Comparison of ENCODE assay signal across 31 mouse cellular contexts in genomic region chr7:28761907-28762306, GRCm38 (mm10). TPM values are rescaled to one million over a fixed set of nuclear protein-coding genes. Genes with fewer than 3 reads are reported as not detected.
DNase-seq lines count a peak whose midpoint lies in the region; ATAC-seq lines count a peak whose summit lies in the region.
"Had no signal": no experiment of that assay in that cellular context is flagged by ENCODE, and none has a peak within 500 bp of the region (broad histone marks: within the 10 kb centered on the region; RNA-seq: fewer than 3 reads in every experiment).

No protein-coding gene starts in this region.

- no peaks in the 10 kb centered on the region for H3K9me3 ChIP-seq in kidney, embryonic 15.5 days (replicated peaks)
- H3K9me3 ChIP-seq: hindbrain, embryonic 12.5 days; hindbrain, embryonic 15.5 days had no signal

- peaks cover 2% of the 10 kb centered on the region; the same call in 1 of the 2 replicates for H3K27me3 ChIP-seq in kidney, embryonic 15.5 days
- H3K27me3 ChIP-seq: hindbrain, embryonic 15.5 days had no signal

- no peak overlapping the region for H3K27ac ChIP-seq in kidney, embryonic 15.5 days
- H3K27ac ChIP-seq: gastrocnemius, adult 2 months; hindbrain, embryonic 12.5 days; hindbrain, embryonic 15.5 days had no signal

- peaks cover 13% of the 10 kb centered on the region for H3K4me1 ChIP-seq in kidney, embryonic 15.5 days

- peaks cover 44% of the 10 kb centered on the region for H3K36me3 ChIP-seq in kidney, embryonic 15.5 days

- H3K4me2 ChIP-seq in kidney, embryonic 15.5 days: no peak overlapping the region
- H3K4me2 ChIP-seq: heart, embryonic 11.5 days; hindbrain, embryonic 12.5 days; hindbrain, embryonic 15.5 days had no signal

- peak; percentile 52 for DNase-seq in adrenal gland, adult 8-10 months
- DNase-seq in adrenal gland, adult 18-20 months (ENCODE audit: low spot score in 2 of 2): no peak
- DNase-seq in kidney, adult 18-20 months: peak; percentile 19
- DNase-seq in kidney, postnatal 36 days: peak; percentile 26 to 51
- DNase-seq in kidney, postnatal 10 days: no peak
- DNase-seq in adrenal gland, postnatal 36 days: peak; percentile 34 to 56
- no peak for DNase-seq in embryo, embryonic 10 days (ENCODE audit: low spot score)
- DNase-seq: cerebellum, adult 11-12 months; cerebellum, adult 8-10 months; cerebellum, postnatal 10 days; cerebellum, postnatal 36 days; forebrain, postnatal 0 days; gastrocnemius, adult 2 months; gastrocnemius, postnatal 14 days had no signal

- no peak overlapping the region for H3K4me3 ChIP-seq in kidney, embryonic 15.5 days (replicated peaks)
- H3K4me3 ChIP-seq: gastrocnemius, adult 2 months; hindbrain, embryonic 12.5 days; hindbrain, embryonic 15.5 days had no signal

- WGBS in kidney, embryonic 15.5 days: 82% methylated on average over 9 of the region's 9 CpGs

- ATAC-seq in kidney, embryonic 15.5 days (replicated peaks; ENCODE audit: low FRiP score): no peak
- ATAC-seq: activated CD4-positive, CD25-positive, alpha-beta regulatory T cell, adult 4 months; CD4-positive, CD25-positive, alpha-beta regulatory T cell, adult 4 months; forebrain, embryonic 14.5 days; forebrain, postnatal 0 days had no signal

- no peak overlapping the region for H3K9ac ChIP-seq in kidney, embryonic 15.5 days
- H3K9ac ChIP-seq: forebrain, postnatal 0 days; hindbrain, embryonic 12.5 days; hindbrain, embryonic 15.5 days had no signal

RNA-seq across cellular contexts. Expression of gene Sirt2, which starts 4.6 kb away (rescaled TPM):
- total RNA-seq in adrenal gland, adult 8-10 months (2022): 10 to 100 TPM; 73.9 to 96.2 (median 84.3) TPM
- 10 to 100 TPM; 78.1 to 86.7 TPM for total RNA-seq in adrenal gland, adult 18-20 months (2021)
- polyA plus RNA-seq in kidney, embryonic 15.5 days (2015; fragmentation: Nextera tagmentation; extraction: Ambion mirVana): 57.2 and 67.6 TPM in 2 replicates
- total RNA-seq in adrenal gland, postnatal 36 days (2021): 10 to 100 TPM; 73.7 to 82.5 TPM

RNA-seq across cellular contexts. Expression of gene Nfkbib, which starts 5.4 kb away (rescaled TPM):
- total RNA-seq in adrenal gland, adult 8-10 months (2022): 10 to 100 TPM; 32.0 to 52.2 (median 39.6) TPM
- 10 to 100 TPM; 44.0 to 55.4 TPM for total RNA-seq in adrenal gland, adult 18-20 months (2021)
- 41.6 and 45.2 TPM in 2 replicates for polyA plus RNA-seq in kidney, embryonic 15.5 days (2015; fragmentation: Nextera tagmentation; extraction: Ambion mirVana)
- total RNA-seq in adrenal gland, postnatal 36 days (2021): 10 to 100 TPM; 44.1 to 49.2 TPM

RNA-seq across cellular contexts. Expression of gene Ccer2, which starts 5.9 kb away (rescaled TPM):
- total RNA-seq in adrenal gland, adult 8-10 months (2022): not detected
- not detected for total RNA-seq in adrenal gland, adult 18-20 months (2021)
- polyA plus RNA-seq in kidney, embryonic 15.5 days (2015; fragmentation: Nextera tagmentation; extraction: Ambion mirVana): not detected in 2 replicates
- not detected for total RNA-seq in adrenal gland, postnatal 36 days (2021)
- total RNA-seq: ES-E14; forebrain, postnatal 0 days; gastrocnemius, adult 2 months; gastrocnemius, postnatal 14 days; gastrocnemius, postnatal 4 days; heart, adult 8-10 months; heart, postnatal 25 days; hematopoietic stem cell, adult 5-6 weeks had no signal
- polyA plus RNA-seq: activated CD4-positive, CD25-positive, alpha-beta regulatory T cell, adult 4 months; C2C12; CD4-positive, CD25-positive, alpha-beta regulatory T cell, adult 4 months; forebrain, embryonic 11.5 days; forebrain, embryonic 14.5 days; heart, embryonic 11.5 days; heart, embryonic 14.5 days; heart, postnatal 0 days; intestine, embryonic 14.5 days had no signal

RNA-seq across cellular contexts. Expression of gene Sars2, which starts 20.1 kb away (rescaled TPM):
- 10 to 100 TPM; 18.0 to 26.2 (median 20.3) TPM for total RNA-seq in adrenal gland, adult 8-10 months (2022)
- 10 to 100 TPM; 15.6 to 17.2 TPM for total RNA-seq in adrenal gland, adult 18-20 months (2021)
- 30.0 and 30.8 TPM in 2 replicates for polyA plus RNA-seq in kidney, embryonic 15.5 days (2015; fragmentation: Nextera tagmentation; extraction: Ambion mirVana)
- total RNA-seq in adrenal gland, postnatal 36 days (2021): 10 to 100 TPM; 18.5 to 18.8 TPM

RNA-seq across cellular contexts. Expression of gene Mrps12, which starts 20.3 kb away (rescaled TPM):
- 10 to 100 TPM; 76.5 to 92.2 (median 83.3) TPM for total RNA-seq in adrenal gland, adult 8-10 months (2022)
- total RNA-seq in adrenal gland, adult 18-20 months (2021): 10 to 100 TPM; 72.4 to 79.4 TPM
- polyA plus RNA-seq in kidney, embryonic 15.5 days (2015; fragmentation: Nextera tagmentation; extraction: Ambion mirVana): 144 and 152 TPM in 2 replicates
- total RNA-seq in adrenal gland, postnatal 36 days (2021): 10 to 100 TPM; 81.4 to 86.2 TPM

Comparison
In these comparisons a context has a peak if more than half of its experiments do, and no peak if none do; other contexts are left out.
1. DNase-seq: peak in adrenal gland, adult 8-10 months (single experiment), kidney, adult 18-20 months (single experiment), kidney, postnatal 36 days (2 of 2) and adrenal gland, postnatal 36 days (2 of 2); none in adrenal gland, adult 18-20 months (0 of 2), kidney, postnatal 10 days (single experiment) and embryo, embryonic 10 days (single experiment).